Mouse (Mus musculus) midbrain, postnatal 0 days (tissue): ENCODE data around the gene Nav2. TPM values are rescaled to one million over a fixed set of nuclear protein-coding genes. Genes with fewer than 3 reads are reported as not detected.

ENCODE experiments used
- ATAC-seq: fragments of 200-750 bp; cut with Nextera tagmentation; 2 replicates; pipeline ENCODE4 v1.8.0; 2017; ENCODE audit warnings: moderate number of reproducible peaks, mild to moderate bottlenecking, moderate TSS enrichment, moderate library complexity; ENCODE audit not compliant: low FRiP score
- DNase-seq: peaks from one replicate; pipeline ENCODE4 v3.0.0-alpha.2; 2015; ENCODE audit warnings: low spot score
- H3K27ac ChIP-seq: fragments of 300-500 bp; sonication (generic); 2 replicates; pipeline ENCODE4 v1.5.1; 2014; ENCODE audit warnings: low read depth, mild to moderate bottlenecking, low read length, mixed read lengths
- H3K27me3 ChIP-seq: fragments of 300-500 bp; sonication (generic); 2 replicates; pipeline ENCODE4 v1.6.1; 2014; ENCODE audit warnings: low read length, control low read depth, mixed read lengths; ENCODE audit not compliant: insufficient read depth
- H3K36me3 ChIP-seq: fragments of 300-500 bp; sonication (generic); 2 replicates; pipeline ENCODE4 v1.6.1; 2014; ENCODE audit warnings: low read length, control low read depth, mixed read lengths; ENCODE audit not compliant: insufficient read depth
- H3K4me1 ChIP-seq: fragments of 300-500 bp; sonication (generic); 2 replicates; pipeline ENCODE4 v1.6.1; 2014; ENCODE audit warnings: mild to moderate bottlenecking, control low read depth, antibody characterized with exemption, low read length, mixed read lengths; ENCODE audit not compliant: insufficient read depth
- H3K4me2 ChIP-seq: fragments of 300-500 bp; sonication (generic); 2 replicates; pipeline ENCODE4 v1.6.1; 2014; ENCODE audit warnings: low read depth, mild to moderate bottlenecking, low read length, mixed read lengths; ENCODE audit not compliant: poor library complexity, severe bottlenecking
- H3K4me3 ChIP-seq: fragments of 300-500 bp; sonication (generic); 2 replicates; pipeline ENCODE4 v1.5.1; 2014; ENCODE audit warnings: low read depth, mild to moderate bottlenecking, low read length, moderate library complexity
- H3K9ac ChIP-seq: fragments of 300-500 bp; sonication (generic); replicated peaks from 2 replicates; pipeline ENCODE4 v1.6.1; 2014; ENCODE audit warnings: mild to moderate bottlenecking, low read length, moderate library complexity, mixed read lengths; ENCODE audit not compliant: poor library complexity, severe bottlenecking
- H3K9me3 ChIP-seq: fragments of 300-500 bp; sonication (generic); 2 replicates; pipeline ENCODE4 v1.6.1; 2016; ENCODE audit warnings: low read length, control low read depth
- CTCF ChIP-seq: IDR thresholded peaks from 2 replicates; pipeline ENCODE4 v1.5.1; 2016; ENCODE audit warnings: antibody characterized with exemption, mild to moderate bottlenecking
- WGBS: fragments of 180-500 bp; shearing (Covaris S2); extraction: QIAGEN DNeasy Blood & Tissue Kit; methylation state at CpG from one replicate; pipeline ENCODE4 v1.1.7; 2014; 5-methylcytosine and 5-hydroxymethylcytosine counted together
- polyA plus RNA-seq: library from polyadenylated mRNA; unstranded; fragments of >200 nt; fragmentation: Nextera tagmentation; extraction: Ambion mirVana; gene quantifications from 2 replicates; pipeline ENCODE4 v1.2.1, GENCODE M21; 2015
- total RNA-seq: library from RNA; depleted of rRNA; stranded (reverse); fragments of >200 nt; gene quantifications from 2 replicates; pipeline ENCODE4 v1.2.3, GENCODE M21; 2014

Nav2 gene
- total and polyA plus RNA-seq, 2 experiments from 2014 or later = 18.3 to 53.8 TPM

DNA sequence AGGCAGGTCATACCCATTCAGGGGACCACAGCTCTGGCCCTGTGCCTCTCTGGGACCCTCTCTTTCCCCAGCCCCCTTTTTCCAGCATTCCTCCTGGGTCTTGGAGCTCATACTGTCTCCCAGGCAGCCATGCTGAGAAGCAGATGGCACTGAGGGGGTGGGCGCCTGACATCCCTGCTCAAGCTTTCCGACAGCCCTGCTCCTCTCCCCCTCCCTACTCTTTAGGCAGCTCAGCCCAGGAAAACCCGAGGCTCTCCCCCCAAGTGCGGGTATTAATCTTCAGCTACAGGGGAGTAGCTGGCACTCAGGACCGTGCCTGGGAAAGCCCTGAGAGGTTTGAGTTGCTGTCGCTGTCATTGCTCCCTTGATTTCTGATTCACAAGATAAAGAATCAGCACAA lies 290.9 kb downstream of the Nav2 start:
- 22% methylated on average over 6 of the region's 6 CpGs for WGBS
- TF ChIP-seq CTCF = no peak
- H3K36me3 ChIP-seq = no peaks in the 10 kb centered on the region
- no peak overlapping the region for H3K27ac ChIP-seq
- no peaks in the 10 kb centered on the region for H3K9me3 ChIP-seq
- no peak overlapping the region for H3K4me2 ChIP-seq
- no peak overlapping the region for H3K9ac ChIP-seq
- ATAC-seq (no peak), DNase-seq (no peak)
- no peak overlapping the region for H3K4me3 ChIP-seq
- H3K27me3 ChIP-seq = no peaks in the 10 kb centered on the region
- H3K4me1 ChIP-seq = no peaks in the 10 kb centered on the region

DNA sequence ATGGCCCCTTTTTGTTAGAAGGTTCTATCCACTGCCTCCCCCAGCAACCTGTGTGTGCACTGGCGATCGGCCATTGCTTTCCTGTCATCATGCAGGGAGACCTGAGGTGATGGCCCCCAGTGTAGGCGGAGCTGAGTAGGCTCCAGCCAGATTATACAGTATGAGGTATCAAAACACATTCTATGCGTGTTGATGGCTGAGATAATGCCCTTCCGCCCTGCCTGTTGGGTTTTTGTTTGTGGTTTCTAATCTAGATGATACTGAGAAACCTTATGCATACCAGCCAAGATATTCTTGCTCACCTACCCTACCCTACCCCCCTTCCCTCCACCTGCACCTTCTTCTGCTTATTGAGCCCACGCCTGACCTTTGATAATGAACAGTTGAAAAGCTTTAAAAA lies 291.8 kb downstream of the Nav2 start:
- WGBS = 90% methylated on average over 6 of the region's 6 CpGs
- no peak overlapping the region for H3K27ac ChIP-seq

DNA sequence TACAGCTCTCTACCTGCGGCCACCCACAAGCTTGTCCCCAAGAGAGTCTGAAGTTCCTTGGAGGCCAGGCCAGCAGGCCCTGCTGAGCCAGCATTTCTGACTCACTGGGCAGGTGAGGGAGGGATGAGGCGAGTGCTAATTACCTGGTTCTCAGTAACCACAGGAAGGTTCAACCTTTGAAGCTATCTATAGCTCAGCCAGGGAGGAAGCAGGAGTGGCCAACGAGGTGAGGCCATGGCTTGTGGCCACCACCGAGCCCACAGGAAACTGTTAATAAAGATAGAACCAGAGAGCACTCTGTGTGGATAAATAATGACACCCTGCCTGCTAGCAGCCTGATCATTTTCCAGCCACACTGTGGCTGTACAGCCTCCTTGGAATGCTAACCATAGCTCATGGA lies 294.5 kb downstream of the Nav2 start:
- Histone ChIP-seq H3K36me3 (no peaks in the 10 kb centered on the region), H3K27ac (no peak overlapping the region), H3K4me1 (no peaks in the 10 kb centered on the region), H3K4me2 (no peak overlapping the region), H3K27me3 (no peaks in the 10 kb centered on the region), H3K4me3 (no peak overlapping the region), H3K9ac (no peak overlapping the region), H3K9me3 (no peaks in the 10 kb centered on the region)
- no peak for DNase-seq
- 76% methylated on average over 4 of the region's 4 CpGs for WGBS
- ATAC-seq = no peak
- TF ChIP-seq CTCF = no peak

More for the DNA sequence above, 291.8 kb downstream of the Nav2 start:
- no peak overlapping the region for H3K4me2 ChIP-seq
- no peaks in the 10 kb centered on the region for H3K9me3 ChIP-seq
- DNase-seq = no peak
- H3K36me3 ChIP-seq = no peaks in the 10 kb centered on the region
- H3K27me3 ChIP-seq = no peaks in the 10 kb centered on the region
- H3K9ac ChIP-seq = no peak overlapping the region
- no peak for TF ChIP-seq CTCF
- no peak for ATAC-seq
- H3K4me3 ChIP-seq = no peak overlapping the region
- no peaks in the 10 kb centered on the region for H3K4me1 ChIP-seq

DNA sequence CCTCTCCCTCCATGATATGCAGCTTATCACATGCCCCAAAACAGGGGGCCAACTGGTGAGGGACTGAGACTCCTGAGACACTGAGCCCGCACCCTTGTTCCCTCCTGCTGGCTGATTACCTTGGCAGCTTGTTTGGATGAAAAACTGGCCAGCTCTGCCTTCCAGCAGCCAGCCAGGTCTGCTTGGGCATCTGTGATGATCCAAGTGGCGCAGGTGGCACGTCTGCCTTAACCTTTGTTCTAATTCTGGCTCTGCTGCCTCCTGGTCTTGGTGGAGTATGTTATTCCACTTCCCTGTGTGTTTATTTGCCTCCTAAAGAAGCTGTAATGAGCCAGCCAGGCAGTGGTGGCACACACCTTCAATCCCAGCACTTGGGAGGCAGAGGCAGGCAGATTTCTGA lies 296.3 kb downstream of the Nav2 start:
- H3K36me3 ChIP-seq = no peaks in the 10 kb centered on the region
- no peaks in the 10 kb centered on the region for H3K9me3 ChIP-seq
- H3K4me3 ChIP-seq = no peak overlapping the region
- peaks cover 6% of the 10 kb centered on the region; the same call in 1 of the 2 replicates for H3K4me1 ChIP-seq
- H3K27ac ChIP-seq = no peak overlapping the region
- H3K4me2 ChIP-seq = no peak overlapping the region
- DNase-seq = no peak
- H3K27me3 ChIP-seq = no peaks in the 10 kb centered on the region
- no peak overlapping the region for H3K9ac ChIP-seq
- TF ChIP-seq CTCF = no peak
- ATAC-seq = no peak
- 80% methylated on average over 3 of the region's 3 CpGs for WGBS

DNA sequence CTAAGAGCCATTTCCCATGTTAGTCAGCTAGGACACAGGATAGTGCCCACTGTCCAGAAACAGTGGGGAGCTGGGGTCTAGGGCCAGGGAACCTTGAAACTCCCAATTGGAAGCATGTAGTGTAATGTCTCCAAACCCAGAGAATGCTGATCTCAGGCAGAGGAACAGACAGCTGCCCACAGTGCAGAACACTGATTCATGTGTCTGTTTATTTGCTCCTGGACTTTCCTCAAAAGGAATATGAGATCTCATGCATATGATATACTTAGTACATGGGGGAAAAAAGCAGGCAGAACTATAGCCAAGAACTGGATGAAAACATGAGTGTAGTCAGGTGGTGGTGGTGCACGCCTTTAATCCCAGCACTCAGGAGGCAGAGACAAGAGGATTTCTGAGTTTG lies 297.0 kb downstream of the Nav2 start:
- Histone ChIP-seq H3K4me1 (peaks cover 8% of the 10 kb centered on the region; the same call in 1 of the 2 replicates), H3K27ac (no peak overlapping the region), H3K4me3 (no peak overlapping the region), H3K27me3 (no peaks in the 10 kb centered on the region), H3K9me3 (no peaks in the 10 kb centered on the region), H3K9ac (no peak overlapping the region), H3K4me2 (no peak overlapping the region), H3K36me3 (no peaks in the 10 kb centered on the region)
- ATAC-seq (no peak), DNase-seq (no peak)
- WGBS = 93% methylated on average over 1 of the region's 1 CpGs
- no peak for TF ChIP-seq CTCF

DNA sequence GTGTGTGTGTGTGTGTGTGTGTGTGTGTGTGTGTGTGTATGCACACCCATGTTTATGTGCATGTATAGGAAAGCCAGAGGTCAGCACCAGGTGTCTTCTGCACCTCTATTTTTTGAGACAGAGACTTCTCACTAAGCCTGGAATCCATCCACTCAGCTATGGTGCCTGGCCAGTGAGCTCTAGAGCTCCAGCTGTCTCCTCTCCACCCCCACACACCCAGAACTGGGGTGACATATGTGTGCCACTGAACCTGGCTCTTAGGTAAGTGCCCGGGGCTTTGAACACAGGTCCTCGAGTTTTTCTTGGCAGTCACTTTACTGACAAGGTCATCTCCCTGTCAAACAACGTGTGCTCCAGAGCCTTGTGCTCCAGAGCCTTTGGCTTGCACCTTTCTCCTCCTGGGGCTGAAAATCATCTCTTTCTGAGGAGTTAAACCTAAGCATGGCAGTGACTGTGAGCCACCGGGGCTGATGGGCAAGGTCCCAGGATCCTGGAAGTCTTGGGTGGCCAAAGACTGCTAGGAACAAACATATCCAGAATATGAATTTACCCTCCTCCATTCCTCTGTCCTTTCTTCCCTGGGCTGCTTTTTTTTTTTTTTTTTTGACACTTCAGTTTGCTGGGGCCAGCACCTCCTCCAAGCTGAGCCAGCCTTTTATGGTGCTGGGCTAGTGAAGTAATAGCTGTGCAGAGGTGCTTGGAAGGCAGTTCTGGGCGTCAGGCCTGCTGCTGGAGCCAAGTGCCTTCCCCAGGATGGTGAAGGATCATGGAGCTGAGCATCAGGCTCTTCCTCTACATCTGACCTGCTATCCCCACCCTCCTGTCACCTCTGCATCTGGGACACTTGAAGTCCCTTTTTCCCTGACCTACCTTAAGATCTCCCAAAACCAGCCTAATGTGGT lies 298.5 kb downstream of the Nav2 start:
- ATAC-seq (no peak), DNase-seq (no peak)
- H3K36me3 ChIP-seq = no peaks in the 10 kb centered on the region
- no peaks in the 10 kb centered on the region for H3K9me3 ChIP-seq
- H3K4me1 ChIP-seq = peaks cover 8% of the 10 kb centered on the region; the same call in 1 of the 2 replicates
- no peak overlapping the region for H3K4me3 ChIP-seq
- H3K27ac ChIP-seq = no peak overlapping the region
- WGBS = 87% methylated on average over 5 of the region's 5 CpGs
- no peak for TF ChIP-seq CTCF
- no peaks in the 10 kb centered on the region for H3K27me3 ChIP-seq
- no peak overlapping the region for H3K4me2 ChIP-seq
- H3K9ac ChIP-seq = no peak overlapping the region
